Mouse (Mus musculus) cortical plate, adult 2 months (tissue): ENCODE measurements around the gene Siva1.

Source experiments
- CTCF ChIP-seq: fragments of 200-500 bp; IDR thresholded peaks from 2 replicates; pipeline ENCODE4 v1.5.1; 2011; ENCODE audit warnings: mild to moderate bottlenecking, control low read depth, low read length; ENCODE audit not compliant: insufficient read depth; ENCODE audit errors: extremely low read depth
- POLR2A ChIP-seq: fragments of 200-500 bp; IDR thresholded peaks from 2 replicates; pipeline ENCODE4 v1.6.1; 2011; ENCODE audit warnings: mild to moderate bottlenecking, low read length, control low read depth; ENCODE audit not compliant: insufficient read depth; ENCODE audit errors: extremely low read depth

DNA sequence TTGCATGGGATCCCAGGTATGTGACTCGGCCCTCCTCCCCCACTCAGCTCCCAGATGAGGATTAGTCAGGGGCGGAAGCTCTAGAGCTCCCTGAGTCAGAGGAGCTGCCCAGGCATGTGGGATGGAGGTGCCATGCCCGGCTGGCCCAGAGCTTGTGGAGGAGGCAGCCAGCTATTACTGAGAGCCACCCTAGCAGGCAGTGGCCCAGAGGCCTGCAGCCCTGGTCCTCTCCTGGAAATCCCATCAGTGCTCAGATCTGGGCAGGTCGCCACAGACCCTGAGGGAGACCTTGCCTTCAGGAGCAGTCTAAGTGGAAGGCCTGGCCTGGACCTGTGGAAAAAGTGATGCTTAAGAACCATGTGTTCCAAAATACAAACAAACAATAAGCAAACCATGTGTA, 48.9 kb upstream of the Siva1 start:
- TF ChIP-seq CTCF (no peak), POLR2A (no peak)
